Mouse (Mus musculus) ES-E14 (cell line): Measurements from ENCODE around the gene Tsfm. TPM values are rescaled to one million over a fixed set of nuclear protein-coding genes. Genes with fewer than 3 reads are reported as not detected.
"Not testable (repeated sequence)": the region's sequence is repeated elsewhere in the genome, so short reads cannot be mapped to it uniquely, and the experiment has no call there.

ENCODE experiments used
- DNase-seq: peaks from one replicate; pipeline ENCODE4 v3.0.0-alpha.2; 2013; ENCODE audit warnings: low read depth, low spot score
- H3K27ac ChIP-seq: 2 replicates; pipeline ENCODE4 v1.5.1; 2012; ENCODE audit warnings: low read depth, mild to moderate bottlenecking, low read length, moderate library complexity, mixed read lengths; ENCODE audit not compliant: poor library complexity, insufficient read depth, severe bottlenecking
- H3K36me3 ChIP-seq: 2 replicates; pipeline ENCODE4 v1.6.1; 2012; ENCODE audit warnings: mild to moderate bottlenecking, low read length, moderate library complexity, mixed read lengths; ENCODE audit not compliant: control insufficient read depth, poor library complexity, insufficient read depth, severe bottlenecking
- H3K4me1 ChIP-seq, 2 experiments: fragments of 150-350 bp in 1 of 2; sonication (generic) in 1 of 2; 2 replicates each; pipeline ENCODE4 v1.6.1; 2012; ENCODE audit warnings: low read length in 2 of 2, mild to moderate bottlenecking in 1 of 2, mixed read lengths in 1 of 2; ENCODE audit not compliant: control insufficient read depth in 2 of 2, insufficient read depth in 2 of 2, poor library complexity in 1 of 2
- H3K4me3 ChIP-seq, 2 experiments: fragments of 150-350 bp in 1 of 2; sonication (generic) in 1 of 2; 2 replicates each; pipeline ENCODE4 v1.5.1; 2012; ENCODE audit warnings: low read length in 2 of 2, low read depth in 1 of 2, mild to moderate bottlenecking in 1 of 2, mixed read lengths in 1 of 2; ENCODE audit not compliant: insufficient read depth in 1 of 2, poor library complexity in 1 of 2, severe bottlenecking in 1 of 2
- H3K9ac ChIP-seq: 2 replicates; pipeline ENCODE4 v1.6.1; 2012; ENCODE audit warnings: low read depth, mild to moderate bottlenecking, low read length, mixed read lengths; ENCODE audit not compliant: poor library complexity, insufficient read depth, severe bottlenecking
- H3K9me3 ChIP-seq: fragments of 150-350 bp; sonication (generic); 2 replicates; pipeline ENCODE4 v1.6.1; 2012; ENCODE audit warnings: low read depth, mild to moderate bottlenecking, low read length; ENCODE audit not compliant: control insufficient read depth, insufficient read depth
- CHD2 ChIP-seq: IDR thresholded peaks from 2 replicates; pipeline ENCODE4 v1.6.1; 2014; ENCODE audit warnings: mild to moderate bottlenecking, low read depth, low read length, inconsistent platforms
- HCFC1 ChIP-seq: IDR thresholded peaks from 2 replicates; pipeline ENCODE4 v1.6.1; 2012; ENCODE audit warnings: low read length, inconsistent platforms, borderline replicate concordance; ENCODE audit not compliant: insufficient read depth
- MAFK ChIP-seq: IDR thresholded peaks from 2 replicates; pipeline ENCODE4 v1.6.1; 2014; ENCODE audit warnings: mild to moderate bottlenecking, low read depth, low read length, inconsistent platforms; ENCODE audit not compliant: insufficient read depth
- ZC3H11A ChIP-seq: IDR thresholded peaks from 2 replicates; pipeline ENCODE4 v1.6.1; 2012; ENCODE audit warnings: low read depth, mild to moderate bottlenecking, inconsistent platforms, low read length, borderline replicate concordance
- ZNF384 ChIP-seq: IDR thresholded peaks from 2 replicates; pipeline ENCODE4 v1.6.1; 2012; ENCODE audit warnings: low read depth, low read length, inconsistent platforms
- in situ Hi-C, 2 experiments: fragments of 600-800 bp; cut with MboI; formaldehyde crosslinking; loops; one replicate each; pipeline ENCODE4 v1.15.1; 2025; ENCODE audit warnings: low sequenced_read_pairs in 2 of 2, inconsistent platforms in 1 of 2; ENCODE audit not compliant: unreplicated experiment in 2 of 2
- total RNA-seq: library from RNA; depleted of rRNA; stranded (reverse); fragments of 300-350 nt; gene quantifications from 2 replicates; pipeline ENCODE4 v1.2.3, GENCODE M21; 2012

Gene Tsfm
- total RNA-seq, 1 experiment: 60.9 TPM

- Histone ChIP-seq H3K4me1 (peaks cover 0 to 12% of the 10 kb centered on the region in 2 experiments; a peak in 1 of 4 replicates), H3K9ac (no peak overlapping the region), H3K9me3 (no peaks in the 10 kb centered on the region), H3K4me3 (no peak overlapping the region), H3K36me3 (no peaks in the 10 kb centered on the region), H3K27ac (no peak overlapping the region)
- DNase-seq: no peak
- in situ Hi-C loops: no loop called here
- TF ChIP-seq CHD2 (no peak), HCFC1 (no peak)
These were observed 46.9 kb upstream of the Tsfm start for GRCm38 (mm10) chr10:127077515-127077914.

DNA sequence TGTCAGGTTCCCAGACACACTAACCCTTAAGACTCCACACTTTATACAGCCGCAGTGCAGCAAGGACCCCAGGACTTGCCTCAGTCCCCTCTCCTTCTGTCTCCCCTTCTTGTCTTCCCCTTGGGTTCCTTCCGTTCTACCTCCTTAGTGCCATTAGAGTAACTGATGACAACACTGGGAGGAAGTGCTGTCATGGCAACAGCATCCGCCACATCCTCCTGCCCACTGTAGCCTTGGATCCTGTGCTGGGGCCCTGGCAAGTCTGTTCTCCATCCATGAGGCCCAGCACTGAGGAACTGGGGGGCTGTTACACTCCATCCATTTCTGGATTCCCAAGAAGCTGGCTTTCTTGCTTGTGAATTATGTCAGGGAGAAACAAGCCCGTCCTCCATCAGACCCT, 45.4 kb upstream of the Tsfm start:
- Histone ChIP-seq H3K4me3 (no peak overlapping the region), H3K9me3 (no peaks in the 10 kb centered on the region), H3K9ac (no peak overlapping the region), H3K36me3 (no peaks in the 10 kb centered on the region), H3K27ac (no peak overlapping the region), H3K4me1 (peaks cover 0 to 12% of the 10 kb centered on the region in 2 experiments; a peak in 1 of 4 replicates)
- DNase-seq: no peak
- no peak for TF ChIP-seq CHD2
- TF ChIP-seq ZNF384: no peak
- TF ChIP-seq ZC3H11A: no peak
- no peak for TF ChIP-seq MAFK
- TF ChIP-seq HCFC1: no peak
- in situ Hi-C loops: no loop called here

- no peak for DNase-seq
- Histone ChIP-seq H3K27ac (no peak overlapping the region), H3K4me3 (no peak overlapping the region), H3K36me3 (no peaks in the 10 kb centered on the region), H3K9ac (no peak overlapping the region), H3K4me1 (peaks cover 0 to 9% of the 10 kb centered on the region in 2 experiments; a peak in 1 of 4 replicates), H3K9me3 (no peaks in the 10 kb centered on the region)
- in situ Hi-C loops: no loop called here
- TF ChIP-seq ZNF384 (no peak), ZC3H11A (no peak), HCFC1 (no peak), CHD2 (no peak), MAFK (no peak)
These were observed 45.0 kb upstream of the Tsfm start for GRCm38 (mm10) chr10:127075651-127076050.

DNA sequence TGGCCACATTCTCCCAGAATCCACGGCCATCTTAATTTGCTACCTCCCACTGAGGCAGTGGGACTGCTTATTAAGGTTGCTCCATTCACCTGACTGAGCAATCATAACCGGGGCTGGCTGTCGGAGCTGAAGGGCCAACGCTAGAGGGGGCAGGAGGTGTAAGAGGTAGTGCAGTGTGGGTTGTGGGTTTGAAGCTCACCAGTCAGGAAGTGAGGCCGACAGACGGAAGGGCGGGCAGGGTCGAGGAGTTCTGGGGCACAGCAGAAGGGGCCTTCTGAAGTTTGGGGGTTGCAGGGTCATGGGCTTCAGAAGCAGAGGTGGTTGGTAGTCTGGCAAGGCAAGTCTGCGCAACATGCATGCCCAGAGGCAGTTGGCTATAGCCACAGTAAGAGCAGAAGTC, 44.4 kb upstream of the Tsfm start, which contains the start of gene Agap2:
Gene Agap2 (plus strand): TSS at position 205 of the 400 bp plus-strand sequence.
- no peak for DNase-seq
- Histone ChIP-seq H3K4me3 (no peak within 1 kb of the TSS), H3K9ac (no peak within 1 kb of the TSS), H3K4me1 (peaks cover 0 to 5% of the 10 kb centered on the region in 2 experiments; a peak in 1 of 4 replicates), H3K36me3 (no peaks in the 10 kb centered on the region), H3K27ac (no peak within 1 kb of the TSS), H3K9me3 (no peaks in the 10 kb centered on the region)
- TF ChIP-seq ZNF384: no peak
- TF ChIP-seq CHD2: no peak
- TF ChIP-seq MAFK: no peak
- no peak for TF ChIP-seq ZC3H11A
- no peak for TF ChIP-seq HCFC1
- in situ Hi-C loops: no loop called here

- Histone ChIP-seq H3K4me3 (no peak overlapping the region), H3K4me1 (peaks cover 0 to 5% of the 10 kb centered on the region in 2 experiments; a peak in 1 of 4 replicates), H3K27ac (no peak overlapping the region), H3K9me3 (no peaks in the 10 kb centered on the region), H3K9ac (no peak overlapping the region), H3K36me3 (no peaks in the 10 kb centered on the region)
- no peak for TF ChIP-seq ZNF384
- TF ChIP-seq ZC3H11A: no peak
- TF ChIP-seq HCFC1: no peak
- no peak for TF ChIP-seq MAFK
- no peak for TF ChIP-seq CHD2
- no peak for DNase-seq
- in situ Hi-C loops: no loop called here
These were observed 43.3 kb upstream of the Tsfm start for GRCm38 (mm10) chr10:127073981-127074380.

DNA sequence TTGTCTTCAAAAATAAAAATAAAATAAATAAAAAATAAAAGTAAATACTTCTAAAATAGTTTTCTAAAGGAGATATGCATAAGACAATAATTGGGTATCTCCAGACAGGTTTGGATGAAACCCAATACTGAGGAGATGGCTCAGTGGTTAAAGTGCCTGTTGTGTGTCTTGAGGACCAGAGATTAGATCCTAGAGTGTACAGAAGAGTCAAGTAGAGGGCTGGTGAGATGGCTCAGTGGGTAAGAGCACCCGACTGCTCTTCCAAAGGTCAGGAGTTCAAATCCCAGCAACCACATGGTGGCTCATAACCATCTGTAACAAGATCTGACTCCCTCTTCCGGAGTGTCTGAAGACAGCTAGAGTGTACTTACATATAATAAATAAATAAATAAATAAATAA, 42.3 kb upstream of the Tsfm start:
- H3K4me1 ChIP-seq, H3K4me3 ChIP-seq, DNase-seq, H3K36me3 ChIP-seq, H3K9ac ChIP-seq, H3K27ac ChIP-seq, in situ Hi-C loops, H3K9me3 ChIP-seq: not testable (repeated sequence)

GRCm38 (mm10) chr10:127072270-127072669, 41.6 kb upstream of the Tsfm start:
- H3K4me1 ChIP-seq, H3K9ac ChIP-seq, H3K27ac ChIP-seq, H3K4me3 ChIP-seq, in situ Hi-C loops, H3K9me3 ChIP-seq, DNase-seq: not testable (repeated sequence)
- H3K36me3 ChIP-seq: peaks cover 11% of the 10 kb centered on the region
